Mouse (Mus musculus) embryonic fibroblast, embryonic 13.5 days (primary cell): ENCODE measurements around the gene Arpc1a.
"Not testable (repeated sequence)": the region's sequence is repeated elsewhere in the genome, so short reads cannot be mapped to it uniquely, and the experiment has no call there.

ENCODE experiments used
- CTCF ChIP-seq: IDR thresholded peaks from 2 replicates; pipeline ENCODE4 v1.5.1; 2011; ENCODE audit warnings: mild to moderate bottlenecking, control low read depth, low read length, moderate library complexity, borderline replicate concordance; ENCODE audit not compliant: insufficient read depth
- POLR2A ChIP-seq: IDR thresholded peaks from 2 replicates; pipeline ENCODE4 v1.6.1; 2011; ENCODE audit warnings: low read depth, mild to moderate bottlenecking, control low read depth, low read length, moderate library complexity

GRCm38 (mm10) chr5:145133275-145133674, 49.6 kb downstream of the Arpc1a start:
- TF ChIP-seq CTCF, POLR2A: not testable (repeated sequence)
